Mouse (Mus musculus): ENCODE measurements at regions not wholly inside any gene's neighbourhood (a gene's known extent, or its start where the extent isn't known, plus 50 kb on each side); places are given as distances from the start of the nearest gene placed in this dataset.
A peak's percentile ranks its signal among the peaks of the same experiment; 100 is the strongest.

- DNase-seq = no peak
Measured at GRCm38 (mm10) chr9:83326437-83327086, 114.4 kb downstream of the Lca5 start.

GRCm38 (mm10) chr9:83325910-83326309 lies 115.0 kb downstream of the Lca5 start:
- no peak for DNase-seq

- no peak for DNase-seq
Measured at GRCm38 (mm10) chr9:83324336-83324735, 116.6 kb downstream of the Lca5 start.

GRCm38 (mm10) chr9:83322991-83323583 lies 117.8 kb downstream of the Lca5 start:
- no peak for DNase-seq

- DNase-seq = no peak
Measured at GRCm38 (mm10) chr9:83321793-83322192, 119.1 kb downstream of the Lca5 start.

- no peak for DNase-seq
Measured at GRCm38 (mm10) chr9:83320834-83321233, 120.1 kb downstream of the Lca5 start.

- no peak for DNase-seq
Measured at GRCm38 (mm10) chr9:83316818-83317162, 124.1 kb downstream of the Lca5 start.

GRCm38 (mm10) chr9:83315941-83316817 lies 124.7 kb downstream of the Lca5 start:
- DNase-seq = no peak

- DNase-seq = no peak
Measured at GRCm38 (mm10) chr9:83308771-83309170, 132.2 kb downstream of the Lca5 start.

- DNase-seq = no peak
Measured at GRCm38 (mm10) chr9:83308092-83308491, 132.8 kb downstream of the Lca5 start.

- DNase-seq = no peak
Measured at GRCm38 (mm10) chr9:83307349-83307938, 133.5 kb downstream of the Lca5 start.

GRCm38 (mm10) chr9:83304925-83305324 lies 136.0 kb downstream of the Lca5 start:
- no peak for DNase-seq

- no peak for DNase-seq
Measured at GRCm38 (mm10) chr9:83300500-83300899, 140.4 kb downstream of the Lca5 start.

GRCm38 (mm10) chr9:83300044-83300443 lies 140.9 kb downstream of the Lca5 start:
- no peak for DNase-seq

GRCm38 (mm10) chr9:83299623-83300022 lies 141.3 kb downstream of the Lca5 start:
- no peak for DNase-seq

GRCm38 (mm10) chr9:83295453-83295852 lies 145.5 kb downstream of the Lca5 start:
- DNase-seq = no peak

- no peak for DNase-seq
Measured at GRCm38 (mm10) chr9:83294441-83294840, 146.5 kb downstream of the Lca5 start.

- no peak for DNase-seq
Measured at GRCm38 (mm10) chr9:83284097-83284496, 137.6 kb upstream of the Hmgn3 start.

- peak in 1 of 2 experiments; percentile 6 for DNase-seq
Measured at GRCm38 (mm10) chr9:83283662-83284061, 137.2 kb upstream of the Hmgn3 start.

- no peak for DNase-seq
Measured at GRCm38 (mm10) chr9:83283249-83283648, 136.8 kb upstream of the Hmgn3 start.

GRCm38 (mm10) chr9:83277791-83278190 lies 131.3 kb upstream of the Hmgn3 start:
- peak in 1 of 2 experiments; percentile 9 for DNase-seq

GRCm38 (mm10) chr9:83277356-83277755 lies 130.9 kb upstream of the Hmgn3 start:
- no peak for DNase-seq

GRCm38 (mm10) chr9:83276291-83276690 lies 129.8 kb upstream of the Hmgn3 start:
- no peak for DNase-seq
